Mouse (Mus musculus): ENCODE results near the gene Pced1b.

GRCm38 (mm10) chr15:97315422-97315757 is 68.5 kb downstream of the Pced1b start:
- TF ChIP-seq FLI1 (IDR thresholded peaks at IDR 0.05; ENCODE audit: low read length): no peak
- no peak for TF ChIP-seq GATA1 (IDR thresholded peaks at IDR 0.05; ENCODE audit: borderline replicate concordance, low read length)

Measured in megakaryocyte, embryonic 14.5 days (primary cell).